Mouse (Mus musculus) retina, postnatal 1 day (tissue): ENCODE results near the gene Spin4.
A peak's percentile ranks its signal among the peaks of the same experiment; 100 is the strongest.

ENCODE experiments used
- DNase-seq: peaks from one replicate; pipeline ENCODE4 v3.0.0-alpha.2; 2012

The Spin4 gene

GRCm38 (mm10) chrX:95026361-95026892 is at the start of gene Spin4:
Gene Spin4 (minus strand): TSS chrX:95026682.
- DNase-seq: peak; percentile 85

- DNase-seq: peak; percentile 2
These were observed 1.4 kb upstream of the Spin4 start for GRCm38 (mm10) chrX:95027907-95028306.

DNA sequence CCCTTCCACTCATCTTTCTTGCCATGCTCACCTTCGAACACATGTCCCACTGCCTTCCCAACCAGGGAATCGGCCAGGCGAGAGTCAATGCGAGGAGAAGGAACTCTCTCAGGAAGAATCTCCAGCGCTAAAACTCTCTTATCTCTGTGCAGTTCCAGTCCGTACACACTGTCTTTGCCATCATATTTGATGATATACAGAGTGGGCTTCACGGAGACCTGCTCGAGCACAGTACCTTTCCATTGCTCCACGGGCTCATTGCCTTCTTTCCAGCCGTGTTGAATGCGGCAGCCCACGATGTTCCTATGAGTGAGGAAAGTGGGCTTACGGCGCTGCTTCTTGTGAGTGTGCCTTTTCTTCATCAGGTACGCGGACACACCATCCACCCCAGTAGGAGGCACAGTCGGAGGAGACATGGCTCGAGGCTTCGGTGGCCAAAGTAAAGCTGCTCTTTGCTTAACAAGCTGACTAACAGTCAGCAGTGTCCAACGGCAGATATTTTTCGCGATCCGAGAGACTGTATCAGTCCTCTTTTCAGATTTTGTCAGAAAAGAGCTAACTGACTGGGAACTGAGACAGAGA is 612 bp downstream of the Spin4 start:
- DNase-seq: no peak

DNA sequence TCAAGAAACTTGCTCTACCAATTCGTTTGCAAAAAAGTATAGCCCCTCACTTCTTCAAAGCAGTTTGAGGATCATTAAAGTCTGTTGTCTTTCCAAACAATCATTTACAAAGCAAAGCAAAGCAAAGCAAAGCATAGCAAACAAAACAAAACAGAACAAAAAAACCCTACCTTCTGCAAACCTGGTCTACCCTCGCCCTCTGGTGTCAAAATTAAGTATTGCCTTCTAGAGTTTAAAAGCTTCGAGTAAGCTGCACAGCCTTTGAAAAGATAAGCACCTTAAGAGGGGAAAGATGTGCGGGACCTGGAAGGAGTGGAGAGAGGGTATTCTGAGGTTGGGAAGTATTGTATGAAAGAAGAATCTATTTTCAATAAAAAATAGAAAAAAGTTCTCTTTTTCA is 14.4 kb downstream of the Spin4 start:
- DNase-seq: peak; percentile 67

GRCm38 (mm10) chrX:94998845-94999244 is 27.6 kb downstream of the Spin4 start:
- DNase-seq: no peak

- no peak for DNase-seq
These were observed 32.4 kb downstream of the Spin4 start for GRCm38 (mm10) chrX:94994113-94994512.

DNA sequence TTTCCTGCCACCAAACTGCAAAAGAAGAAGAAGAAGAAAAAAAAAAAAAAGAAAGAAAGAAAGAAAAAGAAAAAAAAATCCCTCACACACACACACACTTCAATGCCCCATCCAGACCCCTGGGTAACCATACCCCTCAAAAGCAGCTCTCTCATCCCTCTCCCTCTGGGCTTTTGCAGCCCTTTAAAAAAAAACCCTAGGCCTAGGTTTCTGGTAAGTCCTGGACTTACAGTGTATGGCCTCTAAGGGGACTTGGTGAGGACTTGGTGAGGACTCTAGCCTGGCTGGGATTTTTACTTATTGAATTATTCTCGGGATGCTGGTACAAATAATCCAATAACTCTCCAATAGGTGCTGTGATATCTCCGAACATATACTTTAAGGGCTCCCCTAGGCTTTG is 35.6 kb downstream of the Spin4 start:
- no peak for DNase-seq

- DNase-seq: peak; percentile 63
These were observed 36.2 kb downstream of the Spin4 start for GRCm38 (mm10) chrX:94990080-94990825.
